Mouse (Mus musculus) hindbrain, embryonic 10.5 days (tissue): ENCODE data around the gene Sik1. TPM values are rescaled to one million over a fixed set of nuclear protein-coding genes. Genes with fewer than 3 reads are reported as not detected.

Experiments used
- DNase-seq: peaks from one replicate; pipeline ENCODE4 v3.0.0-alpha.2; 2017; ENCODE audit warnings: low spot score
- H3K27ac ChIP-seq: fragments of 300-500 bp; sonication (generic); 2 replicates; pipeline ENCODE4 v1.5.1; 2016; ENCODE audit warnings: mild to moderate bottlenecking, moderate library complexity
- H3K27me3 ChIP-seq: fragments of 300-500 bp; sonication (generic); 2 replicates; pipeline ENCODE4 v1.6.1; 2016; ENCODE audit warnings: mild to moderate bottlenecking; ENCODE audit not compliant: poor library complexity, insufficient read depth, severe bottlenecking
- H3K36me3 ChIP-seq: fragments of 300-500 bp; sonication (generic); 2 replicates; pipeline ENCODE4 v1.6.1; 2016; ENCODE audit warnings: mild to moderate bottlenecking, moderate library complexity
- H3K4me1 ChIP-seq: fragments of 300-500 bp; sonication (generic); replicated peaks from 2 replicates; pipeline ENCODE4 v1.6.1; 2016; ENCODE audit warnings: mild to moderate bottlenecking
- H3K4me3 ChIP-seq: fragments of 300-500 bp; sonication (generic); 2 replicates; pipeline ENCODE4 v1.5.1; 2016; ENCODE audit warnings: mild to moderate bottlenecking, moderate library complexity
- H3K9me3 ChIP-seq: fragments of 300-500 bp; sonication (generic); 2 replicates; pipeline ENCODE4 v1.6.1; 2016; ENCODE audit warnings: mild to moderate bottlenecking, moderate library complexity
- WGBS: fragments of 180-500 bp; shearing (Covaris S2); methylation state at CpG from one replicate; pipeline ENCODE4 v1.1.7; 2016; 5-methylcytosine and 5-hydroxymethylcytosine counted together
- polyA plus RNA-seq: library from polyadenylated mRNA; unstranded; fragments of >200 nt; fragmentation: Nextera tagmentation; extraction: Ambion mirVana; gene quantifications from 2 replicates; pipeline ENCODE4 v1.2.1, GENCODE M21; 2016

The Sik1 gene
- polyA plus RNA-seq, 1 experiment from 2014 or later = 14.0 TPM

GRCm38 (mm10) chr17:31802272-31803017 lies 53.2 kb downstream of the Sik1 start:
- 61% methylated on average over 7 of the region's 7 CpGs for WGBS
- Histone ChIP-seq H3K4me3 (no peak overlapping the region), H3K9me3 (no peaks in the 10 kb centered on the region), H3K27me3 (no peaks in the 10 kb centered on the region), H3K4me1 (peaks cover 21% of the 10 kb centered on the region), H3K36me3 (no peaks in the 10 kb centered on the region), H3K27ac (no peak overlapping the region)
- DNase-seq = no peak

- Histone ChIP-seq H3K4me1 (peaks cover 14% of the 10 kb centered on the region), H3K4me3 (no peak overlapping the region), H3K36me3 (no peaks in the 10 kb centered on the region), H3K27me3 (no peaks in the 10 kb centered on the region), H3K9me3 (no peaks in the 10 kb centered on the region), H3K27ac (no peak overlapping the region)
- no peak for DNase-seq
- 87% methylated on average over 7 of the region's 7 CpGs for WGBS
Observed at GRCm38 (mm10) chr17:31800852-31801363, 54.7 kb downstream of the Sik1 start.

DNA sequence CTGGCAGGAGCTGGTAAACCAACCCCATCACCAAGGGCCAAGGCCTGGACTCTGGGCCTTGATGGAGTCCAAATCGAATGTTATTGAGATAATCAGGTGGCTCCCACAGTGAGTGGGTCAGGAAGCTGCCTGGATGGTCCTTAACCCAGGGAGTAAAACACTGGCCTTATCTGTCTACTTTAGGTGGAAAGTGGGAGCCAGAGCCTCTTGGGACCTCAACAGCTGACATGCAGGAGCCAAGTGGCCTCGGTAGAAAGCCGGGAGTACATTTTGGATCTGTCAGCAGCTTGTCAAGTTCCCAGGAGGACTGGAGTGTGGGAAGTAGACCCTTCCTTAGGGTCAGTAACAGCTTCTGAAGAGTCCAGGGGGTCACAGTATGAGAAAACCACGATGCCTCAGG lies 59.7 kb downstream of the Sik1 start:
- Histone ChIP-seq H3K9me3 (no peaks in the 10 kb centered on the region), H3K4me1 (peaks cover 33% of the 10 kb centered on the region), H3K36me3 (no peaks in the 10 kb centered on the region), H3K27me3 (peaks cover 9% of the 10 kb centered on the region; the same call in 1 of the 2 replicates), H3K27ac (no peak overlapping the region), H3K4me3 (no peak overlapping the region)
- WGBS = 78% methylated on average over 4 of the region's 4 CpGs
- DNase-seq = no peak

Other genes with a start within 250 kb of the Sik1 start
- gene Cbs, start 218.6 kb downstream of the Sik1 start, polyA plus RNA-seq = 0.99 and 1.5 TPM in 2 replicates
- gene U2af1, start 196.9 kb downstream of the Sik1 start, polyA plus RNA-seq = 344 and 443 TPM in 2 replicates
- gene Cryaa, start 178.0 kb downstream of the Sik1 start, polyA plus RNA-seq = not detected in 2 replicates
- 73.4 and 99.0 TPM in 2 replicates for gene Rrp1b, start 180.3 kb upstream of the Sik1 start, polyA plus RNA-seq
- gene Hsf2bp, start 180.5 kb upstream of the Sik1 start, polyA plus RNA-seq = 0.30 and 0.37 TPM in 2 replicates